Mouse (Mus musculus) embryo, embryonic 11.5 days (tissue): ENCODE measurements at regions not wholly inside any gene's neighbourhood (a gene's known extent, or its start where the extent isn't known, plus 50 kb on each side); places are given as distances from the start of the nearest gene placed in this dataset.

Source experiments
- DNase-seq: peaks from one replicate; pipeline ENCODE4 v3.0.0-alpha.2; 2012; ENCODE audit warnings: low read depth, low spot score

DNA sequence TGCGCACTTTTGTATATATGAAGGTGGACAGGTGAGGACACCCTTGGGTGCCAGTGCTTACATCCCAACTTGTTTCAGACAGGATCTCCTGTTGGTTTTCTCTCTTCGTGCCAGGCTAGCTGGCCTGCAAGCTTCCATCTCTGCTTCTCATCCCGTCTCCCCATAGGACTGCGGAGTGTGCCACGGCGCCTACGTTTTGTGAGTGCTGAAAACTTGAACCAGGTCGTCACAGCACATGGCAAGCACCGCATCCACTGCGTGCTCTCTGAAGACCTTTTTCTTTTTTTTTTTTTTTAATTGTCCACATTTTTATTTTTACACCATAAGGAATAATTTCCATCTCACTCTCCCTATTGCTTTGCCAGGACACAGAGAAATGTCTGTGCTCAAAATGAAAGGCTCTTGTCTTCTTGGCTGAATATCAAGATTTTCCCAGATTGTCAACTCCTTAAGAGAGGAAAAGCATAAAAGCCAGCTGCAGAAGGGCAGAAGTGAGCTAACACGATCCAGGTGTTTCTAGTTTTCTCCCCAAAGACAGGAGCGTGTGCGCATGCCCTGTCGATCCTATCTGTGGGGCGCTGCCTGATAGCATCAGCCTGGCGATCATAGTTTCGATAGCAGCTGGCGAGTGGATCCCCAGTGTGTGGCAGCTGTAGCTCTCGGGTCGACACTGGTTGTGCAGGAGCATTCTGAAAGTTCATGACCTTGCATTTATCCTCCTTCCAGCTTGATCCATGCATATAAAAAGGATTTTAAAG, 326.4 kb upstream of the Ddhd1 start:
- DNase-seq: peak; percentile 42

DNA sequence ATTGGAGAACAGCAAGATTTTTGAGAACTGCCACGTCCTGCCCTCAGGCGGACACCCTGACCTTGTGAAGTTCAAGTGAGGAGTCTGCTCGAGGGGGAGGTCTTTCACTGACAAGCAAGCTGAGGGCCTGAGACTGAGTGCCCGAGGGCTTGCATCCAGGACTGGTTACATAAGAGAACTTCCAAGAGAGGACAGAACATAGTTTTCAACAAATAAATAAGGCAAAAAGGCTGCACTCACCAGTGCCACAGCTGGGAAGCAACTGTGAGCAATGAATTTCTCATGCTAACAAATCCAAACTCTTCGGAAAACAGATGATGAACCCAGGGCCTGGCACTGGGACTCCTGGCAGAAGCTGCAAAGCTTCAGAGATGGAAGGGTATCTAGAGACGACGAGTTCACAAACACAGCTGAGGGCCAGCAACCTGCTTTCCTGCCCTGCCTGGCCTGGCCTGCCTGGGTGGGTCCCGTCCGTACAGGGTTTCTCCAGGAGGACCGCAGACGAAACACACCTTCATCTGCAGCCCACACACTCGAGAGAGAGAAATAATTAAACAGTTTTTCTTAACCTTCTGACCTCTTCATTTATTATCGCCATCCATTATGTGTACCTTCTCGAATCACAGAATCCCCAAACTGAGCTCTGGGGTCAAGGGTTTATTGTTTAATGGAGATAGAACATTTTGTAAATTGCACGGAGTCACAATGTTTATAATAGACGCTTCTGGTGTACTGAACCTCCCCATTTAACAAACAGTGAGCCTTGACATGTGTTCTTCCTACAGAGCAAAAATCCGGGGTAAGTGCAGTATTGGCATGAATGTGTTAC, 334.3 kb upstream of the Ddhd1 start:
- DNase-seq: no peak

DNA sequence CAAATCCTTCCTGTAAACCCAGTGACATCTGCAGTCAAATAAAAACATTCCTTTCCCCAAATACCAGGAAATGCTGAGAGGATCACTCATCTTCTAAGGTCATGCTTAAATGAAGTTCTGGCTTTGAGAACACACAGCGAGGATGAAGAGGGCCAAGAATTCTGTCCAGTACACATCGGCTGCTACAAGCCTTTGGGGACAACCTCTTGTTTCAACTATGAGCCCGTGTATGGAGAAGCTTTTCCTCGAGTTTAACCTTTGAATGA, 334.9 kb upstream of the Ddhd1 start:
- DNase-seq: no peak

DNA sequence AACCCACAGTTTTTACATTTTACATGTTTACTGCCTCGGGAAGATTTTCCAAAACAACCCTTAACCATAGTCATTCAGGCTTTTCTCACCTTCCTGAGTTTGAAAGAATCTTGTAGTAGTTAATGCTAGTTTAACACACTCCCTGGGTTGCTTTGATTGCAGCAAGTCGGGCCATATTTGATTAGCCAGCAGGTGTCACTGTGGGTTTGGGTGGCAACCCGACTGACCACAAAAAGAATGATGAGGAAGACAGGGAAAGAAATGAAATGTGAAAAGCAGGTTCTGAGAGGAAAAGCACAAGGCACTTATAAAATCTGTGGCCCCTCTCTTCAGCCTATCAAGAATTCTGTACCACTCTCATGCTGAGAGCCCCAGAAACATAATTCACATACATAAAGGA, 335.7 kb upstream of the Ddhd1 start:
- peak; percentile 52 for DNase-seq

DNA sequence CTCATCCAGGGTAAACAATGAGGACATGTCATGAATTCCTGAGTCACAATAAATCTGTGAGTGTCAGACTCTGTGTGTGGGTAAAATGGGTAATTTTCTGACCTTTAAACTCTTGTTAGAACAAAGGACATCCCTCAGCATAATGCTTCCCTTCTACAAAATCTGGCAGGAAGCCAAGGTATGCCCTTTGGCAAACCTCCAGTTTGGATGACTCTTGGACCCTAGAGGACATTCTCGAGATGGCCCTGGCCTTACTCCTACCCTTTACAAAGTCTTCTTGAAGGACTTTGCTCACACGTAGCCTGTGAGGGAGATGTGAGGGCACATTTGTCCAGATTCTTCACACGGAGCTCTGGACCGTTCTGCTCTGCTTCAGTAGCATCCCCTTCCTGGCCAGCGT, 338.8 kb upstream of the Ddhd1 start:
- no peak for DNase-seq

DNA sequence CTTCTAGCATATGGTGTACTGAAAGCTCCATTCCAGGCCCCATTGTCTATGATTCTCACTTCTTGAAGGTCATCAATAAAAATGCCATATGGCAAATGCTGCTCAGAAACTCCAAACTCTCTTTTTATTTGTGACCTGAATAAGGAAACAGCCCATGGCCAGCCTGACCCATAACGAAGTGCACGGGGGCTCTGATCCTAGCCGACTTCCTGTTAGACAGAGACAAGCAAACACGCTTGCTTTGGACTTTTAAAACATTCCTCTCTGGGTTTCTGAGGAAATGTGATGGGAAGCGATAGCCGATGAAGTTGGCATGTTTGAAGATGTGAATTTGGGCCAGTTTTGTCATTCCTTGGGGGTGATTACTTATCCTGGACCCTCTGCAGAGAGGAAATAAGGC, 346.1 kb upstream of the Ddhd1 start:
- no peak for DNase-seq

DNA sequence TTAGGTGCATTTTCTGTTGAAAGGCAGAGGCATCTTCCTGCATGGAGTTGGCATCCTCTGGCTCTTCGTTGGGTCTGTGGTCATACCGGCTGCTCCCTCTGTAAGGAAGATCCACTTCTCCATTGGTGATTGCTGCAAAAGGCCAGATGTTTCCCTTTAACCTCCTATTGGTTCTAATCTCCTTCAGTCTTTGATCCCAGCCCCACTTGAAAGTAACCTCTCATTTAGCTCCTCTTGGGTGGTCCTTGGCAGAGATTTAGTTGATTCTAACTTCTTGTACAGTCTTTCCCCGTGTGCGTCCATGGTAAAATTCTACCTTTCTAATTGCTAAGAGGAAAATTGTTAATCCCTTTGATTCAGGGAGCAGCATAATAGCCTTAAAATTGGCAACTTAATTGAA, 347.4 kb upstream of the Ddhd1 start:
- DNase-seq: no peak

DNA sequence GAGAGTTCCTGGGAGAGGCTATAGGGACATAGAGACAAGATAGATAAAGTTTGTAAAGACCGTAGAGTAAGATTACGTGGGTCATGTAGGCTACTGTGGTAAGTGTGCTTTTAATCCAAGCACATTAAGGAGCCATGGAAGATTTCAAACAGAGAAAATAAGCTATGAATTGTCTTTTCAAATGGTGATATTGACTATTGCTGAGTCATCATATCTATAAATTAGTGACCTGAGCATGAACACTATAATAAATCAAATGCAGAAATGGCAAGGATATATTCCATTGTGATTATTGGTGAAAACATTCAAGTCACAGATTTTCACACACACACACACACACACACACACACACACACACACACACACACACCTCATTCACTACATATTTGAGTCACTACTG, 355.3 kb upstream of the Ddhd1 start:
- no peak for DNase-seq

DNA sequence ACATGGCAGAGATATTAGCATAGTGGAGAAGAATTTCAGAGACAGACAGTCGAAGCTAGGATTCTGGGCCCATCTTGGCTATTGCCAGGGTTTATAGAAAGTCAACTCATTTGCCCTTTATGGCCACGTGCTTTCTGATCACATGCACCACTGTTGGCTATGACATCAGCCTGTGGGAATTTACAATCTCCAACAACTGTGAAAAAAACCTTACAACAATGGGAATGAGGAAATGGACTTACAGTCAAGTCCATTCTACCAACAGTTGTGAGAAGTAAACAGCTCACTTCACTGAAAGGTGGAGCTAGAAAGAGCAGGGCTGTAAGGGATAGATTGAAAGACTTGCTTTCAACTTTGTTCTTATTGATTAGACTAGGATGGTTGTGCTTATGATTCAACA, 356.1 kb upstream of the Ddhd1 start:
- no peak for DNase-seq

DNA sequence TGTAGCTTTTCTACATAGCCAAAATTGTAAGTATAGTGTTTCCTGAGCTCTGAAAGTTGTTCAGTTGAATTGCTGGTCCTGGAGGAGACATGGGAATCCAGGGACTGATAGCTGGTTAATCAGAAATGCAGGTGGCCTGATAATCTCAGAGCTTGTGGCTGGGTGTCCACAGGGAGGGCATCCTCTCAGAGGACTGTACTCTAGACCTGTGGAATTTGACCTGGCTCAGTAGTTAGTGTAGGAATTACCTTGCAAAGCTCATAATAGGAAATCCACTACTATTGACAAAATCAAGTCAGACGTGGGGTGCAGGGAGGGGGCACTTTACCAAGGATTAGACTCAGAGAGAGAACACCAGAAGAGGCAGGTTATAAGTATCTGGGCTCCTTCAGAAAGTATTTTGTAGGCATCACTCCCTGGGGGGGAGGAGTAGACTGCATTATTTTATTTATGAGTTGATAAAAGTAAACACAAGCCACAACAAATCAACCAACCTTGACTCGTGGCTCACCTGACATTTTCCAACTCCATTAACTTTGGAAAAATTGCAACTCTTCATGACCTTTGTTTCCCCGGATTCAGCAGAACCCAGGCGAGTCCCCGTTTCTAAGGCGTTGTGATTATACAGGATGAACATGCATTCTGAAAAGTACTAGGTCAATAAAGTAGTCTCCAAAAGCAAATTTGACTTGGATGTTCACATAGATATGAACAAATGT, 357.9 kb upstream of the Ddhd1 start:
- no peak for DNase-seq

DNA sequence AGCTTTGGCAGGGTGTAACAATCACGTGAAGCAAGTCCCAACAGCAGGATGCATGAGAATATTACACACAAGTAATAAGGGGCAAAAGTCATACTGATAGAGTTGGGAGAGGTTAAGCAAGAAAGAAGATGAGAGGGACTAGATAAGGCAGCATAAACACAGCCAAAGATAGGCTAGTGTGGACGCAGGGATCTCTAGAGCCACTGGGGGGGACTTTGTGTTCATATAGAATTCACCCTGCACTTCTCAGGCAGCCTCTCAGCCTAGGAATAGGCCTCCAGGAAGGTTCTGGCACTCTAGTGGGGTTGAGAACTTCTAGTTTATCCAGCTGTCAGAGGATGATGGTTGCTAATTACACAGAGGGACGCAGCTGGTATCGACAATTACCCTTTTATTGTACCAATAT, 358.8 kb upstream of the Ddhd1 start:
- DNase-seq: no peak

DNA sequence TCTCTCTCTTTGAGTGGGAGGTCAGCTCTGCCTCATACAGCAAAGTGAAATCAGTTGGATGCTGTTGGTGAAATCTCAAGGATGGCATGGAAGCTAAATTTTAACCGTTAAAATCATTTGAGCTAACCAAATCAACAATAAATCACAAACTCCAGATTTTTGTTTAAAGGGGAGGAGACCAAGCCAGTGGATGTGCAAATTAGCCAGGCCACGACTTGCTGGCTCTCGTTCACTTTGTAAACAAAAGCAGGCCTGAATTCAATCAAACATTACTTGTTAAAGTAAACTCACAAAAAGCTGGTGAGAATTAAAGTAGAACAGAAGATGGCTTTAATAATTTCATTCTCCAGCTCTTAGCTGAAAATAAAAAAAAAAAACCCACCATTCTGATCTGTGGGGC, 359.3 kb upstream of the Ddhd1 start:
- DNase-seq: no peak

DNA sequence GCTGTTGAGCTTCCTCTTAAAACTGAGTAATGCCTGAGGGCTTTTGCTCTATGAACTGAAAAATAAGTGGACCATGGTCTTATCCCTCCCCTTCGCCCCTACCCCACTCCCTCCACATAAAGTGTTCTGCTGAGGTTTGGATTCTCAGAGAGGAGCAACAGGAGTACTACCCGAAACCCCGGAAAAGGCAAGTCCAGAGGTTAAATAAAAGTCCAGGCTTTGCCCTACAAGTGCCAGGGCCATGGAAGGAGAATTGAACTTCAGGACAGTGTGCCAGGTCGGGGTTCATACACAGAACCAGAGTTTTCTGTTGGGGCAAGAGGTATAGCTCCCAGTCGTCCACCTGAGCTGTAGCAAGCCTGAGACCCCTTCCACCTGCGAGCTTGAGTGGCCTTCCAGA, 360.0 kb upstream of the Ddhd1 start:
- DNase-seq: no peak

DNA sequence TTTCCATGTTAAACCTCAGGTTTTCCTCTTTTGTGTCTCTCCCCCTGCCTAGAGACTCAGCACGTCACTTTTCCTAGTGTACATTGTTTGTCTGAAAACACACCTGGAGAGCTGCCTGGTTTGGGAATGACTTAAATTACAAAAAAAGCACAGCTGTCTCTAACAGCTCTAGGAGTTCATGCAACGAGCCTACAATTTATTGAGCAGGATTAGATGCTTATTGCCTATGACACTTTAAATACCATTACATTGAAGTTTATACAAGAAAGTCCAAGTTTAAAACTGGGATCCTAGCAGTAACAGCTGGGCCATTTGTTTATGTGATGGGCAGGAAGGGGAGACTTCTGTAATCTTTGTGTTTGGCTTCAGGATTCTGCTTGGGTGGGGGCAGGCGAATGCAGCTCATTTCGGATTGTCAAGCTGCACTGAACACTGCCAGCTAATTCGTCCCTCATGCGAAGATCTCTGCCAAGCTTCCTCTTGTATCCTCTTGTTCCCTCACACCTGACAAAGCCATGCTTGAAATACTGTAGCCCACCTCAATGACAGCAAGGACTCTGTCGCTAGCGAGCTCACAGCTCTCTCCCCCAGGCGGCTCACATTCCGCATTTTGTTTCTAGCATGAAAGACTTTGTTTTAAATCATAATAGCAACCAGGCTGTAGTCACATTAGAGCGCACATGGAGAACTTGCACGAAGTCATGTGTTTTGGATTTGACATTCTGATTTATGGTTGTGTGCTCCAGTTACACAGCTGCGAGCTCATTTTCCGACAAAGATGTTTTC, 359.8 kb upstream of the Gm15217 start:
- DNase-seq: peak; percentile 46

DNA sequence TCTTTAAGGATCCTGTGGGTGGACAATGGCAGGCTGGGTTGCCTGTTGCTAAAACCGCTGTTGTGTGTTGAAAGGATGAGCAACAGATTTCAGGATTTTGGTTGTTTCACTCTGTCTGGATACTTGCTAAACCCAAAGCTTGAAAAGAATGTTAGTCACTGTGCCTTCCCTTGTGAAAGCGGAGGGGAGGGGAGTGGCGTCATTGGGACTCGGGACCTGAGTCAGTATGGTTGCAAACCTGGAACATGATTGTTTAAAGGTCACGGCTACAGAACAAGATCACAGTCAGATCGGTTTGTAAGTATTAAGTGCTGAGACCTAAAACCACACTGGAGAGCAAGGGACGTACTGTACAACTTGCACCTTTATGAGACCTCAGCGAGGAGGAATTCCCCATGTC, 344.9 kb upstream of the Gm15217 start:
- no peak for DNase-seq

DNA sequence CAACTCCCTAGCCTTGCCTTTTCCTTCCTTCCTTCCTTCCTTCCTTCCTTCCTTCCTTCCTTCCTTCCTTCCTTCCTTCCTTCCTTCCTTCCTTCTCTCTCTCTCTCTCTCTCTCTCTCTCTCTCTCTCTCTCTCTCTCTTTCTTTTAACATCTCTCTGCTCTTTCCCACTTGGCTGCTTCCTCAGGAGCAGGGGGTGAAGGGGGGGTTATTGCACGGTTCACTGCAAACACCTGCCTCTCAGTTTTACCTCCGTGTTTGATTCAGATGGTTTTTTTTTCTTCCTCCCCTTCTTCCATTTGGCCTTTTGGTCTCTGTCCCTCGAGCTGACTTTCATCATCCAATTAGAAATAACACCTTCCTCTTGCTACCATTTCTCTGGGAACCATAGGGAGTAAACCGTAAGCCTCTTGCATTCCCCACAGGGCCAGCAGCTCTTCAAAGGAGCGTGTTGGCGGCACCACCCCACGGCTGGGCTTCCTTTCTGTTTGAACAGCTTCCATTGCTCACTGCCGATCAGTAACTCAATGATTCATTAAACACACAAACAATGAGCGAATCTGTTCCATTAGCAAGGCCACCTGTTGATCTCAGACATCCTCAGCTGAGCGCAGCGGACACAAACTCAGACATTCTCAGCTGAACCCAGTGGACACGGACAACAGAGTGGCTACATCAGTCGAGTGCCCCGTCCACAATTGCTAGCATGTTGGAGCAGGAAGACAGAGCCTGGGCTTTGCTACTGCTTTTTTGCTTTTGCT, 318.4 kb upstream of the Gm15217 start:
- DNase-seq: peak; percentile 14

DNA sequence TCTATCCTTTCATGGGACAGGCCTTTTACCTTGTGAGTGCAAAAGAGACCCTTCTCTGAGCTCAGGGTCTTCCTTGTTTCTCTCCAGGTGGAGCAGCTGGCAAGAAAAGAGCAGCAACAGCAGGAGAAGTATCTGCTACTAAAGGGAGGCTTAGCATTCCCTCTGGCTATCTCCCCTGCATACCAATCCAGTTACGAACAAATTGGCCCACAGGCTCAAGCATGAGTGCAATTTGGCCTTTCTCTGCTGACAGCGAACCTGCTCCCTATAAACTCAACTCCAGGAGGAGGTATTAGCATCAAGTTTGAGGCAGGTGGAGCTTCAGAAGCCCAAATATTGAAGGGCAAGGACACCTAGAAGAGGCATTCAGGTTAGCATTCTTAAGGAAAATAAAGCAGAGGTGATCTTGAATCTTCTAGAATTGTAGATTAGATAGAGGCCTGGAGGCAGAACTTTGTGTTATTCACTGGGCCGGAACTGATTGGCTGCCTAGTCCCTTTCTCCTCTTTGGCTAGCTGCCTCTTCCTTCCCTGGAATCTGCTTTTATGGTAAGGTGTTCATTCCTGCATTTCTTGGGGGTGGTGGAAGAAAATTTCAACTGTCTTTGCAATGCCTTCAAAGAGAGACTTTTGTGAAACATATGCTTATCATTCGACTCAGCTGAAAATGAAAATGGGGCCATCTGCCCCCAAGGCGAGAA, 312.0 kb upstream of the Gm15217 start:
- DNase-seq: no peak

DNA sequence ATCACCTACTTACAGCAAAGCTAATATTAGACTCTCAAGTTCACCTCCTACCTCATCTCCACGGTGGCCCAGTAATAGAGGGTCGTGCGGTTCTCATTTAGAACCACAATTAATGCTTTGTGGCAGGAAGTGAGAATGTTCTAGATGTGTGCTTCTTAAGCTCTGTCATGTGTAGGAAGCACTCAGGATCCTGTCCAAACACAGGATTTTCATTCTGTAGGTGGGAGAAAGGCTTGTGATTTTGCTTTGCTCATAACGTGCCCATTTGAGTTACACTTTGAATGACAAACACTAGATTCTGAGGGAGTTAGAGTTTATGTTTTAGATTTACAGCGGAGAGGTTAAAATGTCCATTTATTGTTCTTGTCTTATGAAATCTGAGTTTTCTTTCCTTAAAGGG, 308.0 kb upstream of the Gm15217 start:
- no peak for DNase-seq

DNA sequence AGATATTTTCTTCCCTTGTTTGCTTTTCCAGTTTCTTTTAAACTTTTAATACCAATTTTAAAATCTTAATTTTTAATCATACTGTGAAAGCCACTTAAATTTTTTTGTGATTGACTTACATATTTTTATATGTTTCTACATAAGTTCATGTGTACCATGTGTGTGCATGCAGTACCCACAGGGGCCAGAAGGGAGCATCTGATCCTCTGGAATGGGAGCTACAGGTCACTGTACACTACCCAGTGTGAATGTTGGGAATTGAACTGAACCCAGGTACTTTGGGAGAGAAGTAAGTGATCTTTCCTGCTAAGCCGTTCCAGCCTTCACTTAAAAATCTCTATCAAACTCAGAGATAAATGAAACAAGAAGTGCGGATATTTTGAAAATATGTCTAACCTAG, 302.5 kb upstream of the Gm15217 start:
- DNase-seq: no peak

DNA sequence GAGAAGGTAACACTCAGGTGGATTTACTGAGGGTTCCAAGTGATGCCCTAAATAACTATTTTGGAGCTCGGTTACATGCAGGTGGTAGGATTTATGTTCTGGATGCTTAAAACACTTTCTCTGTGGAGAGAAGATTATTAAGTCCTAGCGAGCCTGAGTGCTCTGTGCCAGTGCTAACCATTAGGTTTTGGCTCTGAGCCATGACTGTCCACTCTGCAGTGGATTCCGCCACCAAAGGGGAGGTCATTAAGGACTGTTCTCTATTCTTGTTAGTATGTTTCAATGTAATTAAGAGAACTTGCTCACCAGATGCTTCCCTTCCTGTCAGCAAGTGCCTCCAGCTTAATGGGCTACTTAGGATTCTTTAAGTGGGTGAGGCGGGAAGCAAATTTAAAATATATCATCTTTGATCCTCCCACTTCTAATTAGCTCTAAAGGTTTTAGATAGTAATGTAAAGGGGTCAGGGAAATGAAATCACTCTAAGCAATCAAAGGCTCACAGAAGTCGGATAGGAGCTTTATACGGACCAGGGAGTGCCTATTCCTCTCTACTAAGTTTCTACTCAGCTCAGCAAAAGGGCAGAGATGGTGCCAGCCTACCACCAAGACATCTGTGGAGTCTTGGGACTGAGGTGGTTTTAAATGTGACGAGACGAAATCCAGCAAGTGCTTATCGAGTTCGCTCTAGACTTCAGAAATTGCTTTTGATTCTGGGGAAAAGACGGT, 301.6 kb upstream of the Gm15217 start:
- no peak for DNase-seq
